Mouse (Mus musculus) spleen, adult 2 months (tissue): ENCODE measurements around the gene H2afy2. TPM values are rescaled to one million over a fixed set of nuclear protein-coding genes. Genes with fewer than 3 reads are reported as not detected.

Experiments used
- DNase-seq, 2 experiments: peaks; one replicate each; pipeline versions ENCODE4 v3.0.0 to v3.0.0-alpha.2; 2012 to 2021; ENCODE audit warnings: low spot score in 2 of 2, low read depth in 1 of 2
- H3K27ac ChIP-seq: fragments of 200-500 bp; 2 replicates; pipeline ENCODE4 v1.5.1; 2012; ENCODE audit warnings: low read length, inconsistent platforms; ENCODE audit not compliant: insufficient read depth
- H3K27me3 ChIP-seq: fragments of 200-500 bp; 2 replicates; pipeline ENCODE4 v1.6.1; 2012; ENCODE audit warnings: mild to moderate bottlenecking, moderate library complexity, low read length, inconsistent platforms; ENCODE audit not compliant: control insufficient read depth, insufficient read depth
- H3K36me3 ChIP-seq: fragments of 200-500 bp; 2 replicates; pipeline ENCODE4 v1.6.1; 2012; ENCODE audit warnings: mild to moderate bottlenecking, low read length, inconsistent platforms; ENCODE audit not compliant: control insufficient read depth, insufficient read depth
- H3K4me1 ChIP-seq: fragments of 200-500 bp; 2 replicates; pipeline ENCODE4 v1.6.1; 2011; ENCODE audit warnings: inconsistent platforms; ENCODE audit not compliant: control insufficient read depth, insufficient read depth, insufficient read length
- H3K4me3 ChIP-seq: fragments of 200-500 bp; 2 replicates; pipeline ENCODE4 v1.5.1; 2011; ENCODE audit warnings: mild to moderate bottlenecking, inconsistent platforms; ENCODE audit not compliant: insufficient read depth, insufficient read length; ENCODE audit errors: extremely low read depth
- CTCF ChIP-seq: fragments of 200-500 bp; IDR thresholded peaks from 2 replicates; pipeline ENCODE4 v1.5.1; 2011; ENCODE audit warnings: mild to moderate bottlenecking, inconsistent platforms; ENCODE audit not compliant: insufficient read depth, insufficient read length, insufficient replicate concordance; ENCODE audit errors: extremely low read depth
- POLR2A ChIP-seq: fragments of 200-500 bp; IDR thresholded peaks from 2 replicates; pipeline ENCODE4 v1.6.1; 2011; ENCODE audit warnings: low read depth, low read length, inconsistent platforms
- WGBS: fragments of 180-500 bp; shearing (Covaris S2); methylation state at CpG from one replicate; pipeline ENCODE4 v1.1.7; 2018; 5-methylcytosine and 5-hydroxymethylcytosine counted together
- polyA plus RNA-seq: library from polyadenylated mRNA; depleted of rRNA; stranded (reverse); fragments of >200 nt; gene quantifications from 2 replicates; pipeline ENCODE4 v1.2.3, GENCODE M21; 2012

Gene H2afy2
- polyA plus RNA-seq, 1 experiment, result 0.78 TPM

DNA sequence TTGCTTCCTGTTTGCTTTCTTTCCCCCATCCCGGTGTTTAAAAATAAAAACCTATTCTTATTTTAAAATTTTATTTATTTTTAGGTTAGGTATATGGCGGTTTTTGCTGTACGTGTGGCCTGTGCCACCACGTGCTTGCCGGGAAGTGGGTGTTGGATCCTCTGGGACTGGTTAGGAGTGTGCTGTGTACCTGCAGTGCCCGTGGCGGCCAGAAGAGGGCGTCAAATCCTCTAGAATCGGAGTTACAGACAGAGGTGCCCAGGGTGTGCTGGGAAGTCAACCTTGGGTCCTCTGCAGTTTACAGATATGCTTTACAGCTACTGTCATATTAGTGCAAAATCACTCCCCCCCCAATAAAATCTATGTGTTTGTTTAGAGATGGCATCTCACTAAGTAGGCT, 36.1 kb upstream of the H2afy2 start:
- no peak overlapping the region for H3K27ac ChIP-seq
- no peaks in the 10 kb centered on the region for H3K36me3 ChIP-seq
- TF ChIP-seq CTCF, result no peak
- TF ChIP-seq POLR2A, result no peak
- H3K4me1 ChIP-seq, result no peaks in the 10 kb centered on the region
- WGBS, result 46% methylated on average over 9 of the region's 9 CpGs
- H3K27me3 ChIP-seq, result no peaks in the 10 kb centered on the region
- DNase-seq, result no peak
- H3K4me3 ChIP-seq, result no peak overlapping the region

DNA sequence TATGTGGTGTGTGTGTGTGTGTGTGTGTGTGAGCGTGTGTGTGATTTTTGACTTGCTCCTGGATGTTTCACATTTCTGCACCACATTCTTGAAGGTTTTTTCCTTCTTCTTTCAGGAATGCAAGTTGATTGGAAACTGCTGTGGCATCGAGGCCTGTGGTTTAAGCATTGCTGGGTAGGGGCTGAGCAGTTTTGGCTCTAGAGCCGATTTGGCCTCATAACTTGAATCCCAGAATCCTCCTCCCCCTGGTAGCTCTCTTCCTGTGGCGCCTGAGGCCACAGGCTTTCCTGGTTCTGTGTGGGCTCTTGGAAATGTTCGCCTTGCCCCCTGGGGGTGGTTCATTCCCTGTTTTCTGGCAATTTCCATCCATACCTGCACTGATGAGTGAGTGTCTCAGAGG, 28.0 kb upstream of the H2afy2 start:
- WGBS, result 70% methylated on average over 5 of the region's 5 CpGs
- Histone ChIP-seq H3K4me1 (no peaks in the 10 kb centered on the region), H3K27me3 (no peaks in the 10 kb centered on the region), H3K27ac (no peak overlapping the region), H3K4me3 (no peak overlapping the region), H3K36me3 (no peaks in the 10 kb centered on the region)
- no peak for TF ChIP-seq CTCF
- no peak for DNase-seq

DNA sequence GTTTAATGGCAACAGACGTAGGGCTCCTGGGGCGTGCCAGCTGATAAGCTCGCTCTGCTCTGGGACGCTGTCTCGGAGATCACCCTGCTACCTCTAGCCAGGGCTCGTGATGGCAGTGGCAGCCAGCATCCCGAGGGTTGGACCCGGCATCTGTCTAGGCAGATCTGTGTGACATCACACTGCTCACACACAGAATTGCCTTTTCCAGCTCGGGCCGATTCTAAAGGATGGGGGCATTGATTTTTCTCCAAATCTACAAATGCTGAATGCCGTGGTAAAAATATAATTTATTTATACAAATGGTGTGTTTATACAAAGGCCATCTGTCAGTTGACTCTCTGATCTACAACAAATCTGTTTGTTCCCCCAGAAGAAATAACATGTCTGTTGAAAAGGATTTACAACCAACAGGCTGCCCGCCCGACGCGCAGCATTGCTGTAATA, 14.2 kb upstream of the H2afy2 start:
- DNase-seq, result no peak
- no peaks in the 10 kb centered on the region for H3K27me3 ChIP-seq
- no peak for TF ChIP-seq POLR2A
- no peak for TF ChIP-seq CTCF
- H3K4me3 ChIP-seq, result no peak overlapping the region
- WGBS, result 89% methylated on average over 15 of the region's 15 CpGs
- no peaks in the 10 kb centered on the region for H3K4me1 ChIP-seq
- no peaks in the 10 kb centered on the region for H3K36me3 ChIP-seq
- no peak overlapping the region for H3K27ac ChIP-seq

DNA sequence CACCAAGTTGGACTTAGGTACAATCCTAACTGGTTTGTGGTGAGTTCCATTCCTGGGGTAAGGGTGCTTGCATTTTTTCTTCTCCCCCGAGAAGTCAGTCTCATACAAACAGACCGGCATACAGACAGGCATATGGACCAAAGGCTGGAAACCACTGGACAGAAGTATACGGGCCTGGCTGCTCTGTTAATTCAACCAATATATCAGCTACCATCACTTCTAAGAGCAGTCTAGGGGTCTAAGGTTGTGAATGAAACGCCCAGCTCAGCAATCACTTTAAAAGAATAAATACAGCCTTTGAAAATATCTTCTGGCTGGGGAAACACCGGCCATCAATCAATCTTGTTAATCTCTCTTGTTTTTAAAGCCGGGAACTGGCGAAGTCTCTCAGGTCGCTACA, 11.5 kb upstream of the H2afy2 start:
- Histone ChIP-seq H3K27me3 (no peaks in the 10 kb centered on the region), H3K4me3 (no peak overlapping the region), H3K27ac (no peak overlapping the region), H3K4me1 (no peaks in the 10 kb centered on the region), H3K36me3 (no peaks in the 10 kb centered on the region)
- 65% methylated on average over 8 of the region's 8 CpGs for WGBS
- no peak for DNase-seq
- no peak for TF ChIP-seq CTCF
- no peak for TF ChIP-seq POLR2A

DNA sequence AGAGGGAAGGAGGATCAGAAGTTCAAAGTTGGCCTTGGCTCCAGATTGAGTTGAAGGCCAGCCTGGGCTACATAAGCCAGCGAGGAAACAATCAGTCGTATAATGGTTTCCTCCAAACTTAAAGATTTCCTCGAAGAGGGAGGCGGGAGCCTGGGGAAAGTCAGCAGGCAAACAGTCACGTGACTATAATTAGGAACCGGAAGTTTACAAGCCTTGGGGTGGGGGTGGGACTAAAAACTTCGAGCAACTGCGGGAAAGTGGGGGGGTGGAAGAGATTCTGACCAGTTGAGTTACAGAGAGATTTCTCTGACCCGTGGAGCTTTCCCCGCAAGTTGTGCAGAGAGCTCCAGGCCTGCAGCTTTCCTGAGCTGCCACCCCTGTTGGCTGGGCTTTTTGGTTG, 11.0 kb upstream of the H2afy2 start:
- Histone ChIP-seq H3K4me1 (no peaks in the 10 kb centered on the region), H3K4me3 (no peak overlapping the region), H3K27ac (no peak overlapping the region), H3K27me3 (no peaks in the 10 kb centered on the region), H3K36me3 (no peaks in the 10 kb centered on the region)
- no peak for TF ChIP-seq CTCF
- no peak for TF ChIP-seq POLR2A
- WGBS, result 54% methylated on average over 10 of the region's 10 CpGs
- DNase-seq, result no peak

DNA sequence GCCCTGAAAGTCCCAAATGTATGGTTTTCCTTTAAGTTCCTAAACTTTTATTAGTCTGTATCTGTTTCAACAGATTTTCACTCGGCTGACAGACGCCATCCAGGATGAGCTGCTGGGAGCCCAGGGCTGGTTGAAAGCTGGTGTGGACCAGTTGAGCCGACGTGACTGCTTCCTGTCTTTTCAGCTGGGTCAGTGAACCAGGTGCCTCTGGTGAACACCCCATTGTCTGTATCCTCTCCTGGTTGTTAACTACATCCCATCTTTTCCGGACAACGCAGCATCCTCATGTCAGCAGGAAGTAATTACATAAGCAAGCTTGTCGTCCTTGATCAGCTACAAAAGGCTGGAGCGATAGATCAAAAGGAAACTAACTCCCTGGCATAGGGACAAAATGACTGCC, 9.1 kb upstream of the H2afy2 start:
- 72% methylated on average over 8 of the region's 8 CpGs for WGBS
- Histone ChIP-seq H3K27ac (no peak overlapping the region), H3K36me3 (no peaks in the 10 kb centered on the region), H3K27me3 (no peaks in the 10 kb centered on the region), H3K4me1 (no peaks in the 10 kb centered on the region), H3K4me3 (no peak overlapping the region)
- TF ChIP-seq POLR2A, result no peak
- TF ChIP-seq CTCF, result no peak
- no peak for DNase-seq

DNA sequence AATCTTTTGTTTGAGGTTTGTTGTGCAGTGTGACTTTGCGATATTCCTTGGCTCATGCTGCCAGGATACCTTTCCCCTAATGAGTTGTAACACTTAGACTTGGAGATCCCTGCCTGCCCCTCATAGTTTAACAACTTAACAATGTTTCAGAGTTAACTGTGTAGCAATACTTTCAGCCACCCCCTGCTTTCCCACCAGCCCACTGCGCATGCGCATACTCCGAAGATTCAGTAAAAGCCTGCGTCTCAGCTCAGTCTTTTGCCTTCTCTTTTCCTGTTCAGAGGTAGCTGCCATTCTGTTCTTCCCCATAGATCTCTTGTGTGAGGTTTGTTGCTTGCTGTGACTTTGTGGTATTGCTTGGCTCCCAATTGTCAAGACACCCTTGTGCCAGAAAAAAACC, 4.6 kb upstream of the H2afy2 start:
- no peak for TF ChIP-seq CTCF
- no peak for TF ChIP-seq POLR2A
- DNase-seq, result no peak

More for the DNA sequence above, 4.6 kb upstream of the H2afy2 start:
- Histone ChIP-seq H3K4me1 (no peaks in the 10 kb centered on the region; the same call in 1 of the 2 replicates), H3K4me3 (no peak overlapping the region), H3K27me3 (peaks cover 6% of the 10 kb centered on the region), H3K36me3 (no peaks in the 10 kb centered on the region), H3K27ac (no peak overlapping the region)
- WGBS, result 93% methylated on average over 5 of the region's 5 CpGs
